Mouse (Mus musculus): ENCODE measurements at regions not wholly inside any gene's neighbourhood (a gene's known extent, or its start where the extent isn't known, plus 50 kb on each side); places are given as distances from the start of the nearest gene placed in this dataset.

- WGBS (ENCODE audit: insufficient replicate concordance): 30% methylated on average over 4 of the region's 4 CpGs
- H3K27ac ChIP-seq (ENCODE audit: low read depth): no peak overlapping the region
- no peak overlapping the region for H3K4me2 ChIP-seq (ENCODE audit: low read depth, low read length)
- H3K9me3 ChIP-seq (ENCODE audit: low read length): no peaks in the 10 kb centered on the region
- no peaks in the 10 kb centered on the region for H3K27me3 ChIP-seq (ENCODE audit: insufficient read depth, low read length)
- no peak for DNase-seq
- no peak overlapping the region for H3K4me3 ChIP-seq (ENCODE audit: low read depth, low read length)
- no peak for TF ChIP-seq CTCF (IDR thresholded peaks at IDR 0.05; ENCODE audit: low read depth)
- peak; percentile 33; the same call in 1 of the 2 replicates for TF ChIP-seq EP300 (IDR thresholded peaks at IDR 0.05; ENCODE audit: low read depth)
- no peak overlapping the region for H3K9ac ChIP-seq (replicated peaks)
- no peaks in the 10 kb centered on the region for H3K4me1 ChIP-seq (ENCODE audit: insufficient read depth)
- H3K36me3 ChIP-seq (replicated peaks; ENCODE audit: insufficient read depth, low read length): no peaks in the 10 kb centered on the region
- no peak for ATAC-seq
These were observed 1070.6 kb upstream of the Cited2 start for GRCm38 (mm10) chr10:16652450-16652849.

DNA sequence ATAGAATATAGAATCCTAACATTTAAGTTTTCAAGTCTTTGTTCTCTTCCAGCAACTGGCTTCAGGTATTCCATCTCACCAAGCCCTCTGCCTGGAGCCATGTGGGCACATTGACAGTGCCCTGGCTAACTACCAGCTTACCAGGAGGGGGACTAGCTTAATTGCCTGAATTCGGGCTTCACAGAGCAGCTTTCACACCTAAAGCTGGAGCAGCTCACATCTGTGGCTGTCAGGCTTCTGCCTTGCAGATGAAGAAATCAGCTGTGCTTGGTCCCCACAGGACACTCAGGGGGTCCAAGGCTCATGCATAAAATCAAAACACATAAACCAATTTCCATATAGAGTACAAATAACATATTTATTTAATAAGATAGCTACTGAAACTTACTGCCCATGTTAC, 1058.5 kb upstream of the Cited2 start:
- WGBS (ENCODE audit: insufficient replicate concordance): 54% methylated on average over 1 of the region's 1 CpGs
- TF ChIP-seq EP300 (IDR thresholded peaks at IDR 0.05; ENCODE audit: low read depth) (no peak), CTCF (IDR thresholded peaks at IDR 0.05; ENCODE audit: low read depth) (no peak)
- H3K27me3 ChIP-seq (ENCODE audit: insufficient read depth, low read length): no peaks in the 10 kb centered on the region
- no peak overlapping the region for H3K4me2 ChIP-seq (ENCODE audit: low read depth, low read length)
- no peaks in the 10 kb centered on the region for H3K36me3 ChIP-seq (replicated peaks; ENCODE audit: insufficient read depth, low read length)
- no peak overlapping the region for H3K9ac ChIP-seq (replicated peaks)
- no peak overlapping the region for H3K4me3 ChIP-seq (ENCODE audit: low read depth, low read length)
- ATAC-seq (no peak), DNase-seq (no peak)
- H3K4me1 ChIP-seq (ENCODE audit: insufficient read depth): no peaks in the 10 kb centered on the region
- H3K27ac ChIP-seq (ENCODE audit: low read depth): no peak overlapping the region
- no peaks in the 10 kb centered on the region for H3K9me3 ChIP-seq (ENCODE audit: low read length)

DNA sequence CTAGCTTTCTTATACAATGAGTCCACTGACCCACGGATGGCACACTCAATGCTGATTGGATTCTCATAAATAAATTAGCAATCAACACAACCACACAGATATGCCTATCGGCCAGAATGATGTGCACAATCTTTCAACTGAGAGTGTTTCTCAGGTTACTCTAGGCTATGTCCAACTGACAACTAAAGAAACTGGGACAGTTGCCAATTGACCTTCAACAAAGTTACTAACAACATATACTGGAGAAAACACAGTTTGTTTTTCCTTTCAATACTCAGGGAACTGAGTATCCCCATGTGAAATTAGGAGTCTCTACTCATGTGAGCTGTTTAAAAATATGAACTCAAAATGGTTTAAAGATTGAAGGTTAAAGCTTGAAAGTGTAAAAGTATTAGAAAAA, 1052.7 kb upstream of the Cited2 start:
- H3K9ac ChIP-seq (replicated peaks): no peak overlapping the region
- no peak overlapping the region for H3K27ac ChIP-seq (ENCODE audit: low read depth)
- H3K4me1 ChIP-seq (ENCODE audit: insufficient read depth): peaks cover 3% of the 10 kb centered on the region; the same call in 1 of the 2 replicates
- 58% methylated on average over 2 of the region's 2 CpGs for WGBS (ENCODE audit: insufficient replicate concordance)
- H3K4me2 ChIP-seq (ENCODE audit: low read depth, low read length): no peak overlapping the region
- H3K9me3 ChIP-seq (ENCODE audit: low read length): no peaks in the 10 kb centered on the region
- no peaks in the 10 kb centered on the region for H3K27me3 ChIP-seq (ENCODE audit: insufficient read depth, low read length)
- TF ChIP-seq EP300 (IDR thresholded peaks at IDR 0.05; ENCODE audit: low read depth) (no peak), CTCF (IDR thresholded peaks at IDR 0.05; ENCODE audit: low read depth) (no peak)
- no peak overlapping the region for H3K4me3 ChIP-seq (ENCODE audit: low read depth, low read length)
- ATAC-seq (no peak; the same call in 1 of the 2 replicates), DNase-seq (no peak)
- no peaks in the 10 kb centered on the region for H3K36me3 ChIP-seq (replicated peaks; ENCODE audit: insufficient read depth, low read length)

- H3K9me3 ChIP-seq (ENCODE audit: low read length): no peaks in the 10 kb centered on the region
- TF ChIP-seq EP300 (IDR thresholded peaks at IDR 0.05; ENCODE audit: low read depth): no peak
- no peak for TF ChIP-seq CTCF (IDR thresholded peaks at IDR 0.05; ENCODE audit: low read depth)
These were observed 1042.0 kb upstream of the Cited2 start for GRCm38 (mm10) chr10:16681001-16681400.

GRCm38 (mm10) chr10:16685352-16685751, 1037.7 kb upstream of the Cited2 start:
- DNase-seq: no peak
- no peak for TF ChIP-seq EP300 (IDR thresholded peaks at IDR 0.05; ENCODE audit: low read depth)
- TF ChIP-seq CTCF (IDR thresholded peaks at IDR 0.05; ENCODE audit: low read depth): no peak
- Histone ChIP-seq H3K36me3 (replicated peaks; ENCODE audit: insufficient read depth, low read length) (no peaks in the 10 kb centered on the region), H3K4me3 (ENCODE audit: low read depth, low read length) (no peak overlapping the region), H3K27me3 (ENCODE audit: insufficient read depth, low read length) (no peaks in the 10 kb centered on the region), H3K9me3 (ENCODE audit: low read length) (no peaks in the 10 kb centered on the region), H3K27ac (ENCODE audit: low read depth) (no peak overlapping the region), H3K4me1 (ENCODE audit: insufficient read depth) (no peaks in the 10 kb centered on the region), H3K4me2 (ENCODE audit: low read depth, low read length) (no peak overlapping the region), H3K9ac (replicated peaks) (no peak overlapping the region)
- WGBS (ENCODE audit: insufficient replicate concordance): 86% methylated on average over 1 of the region's 1 CpGs
- ATAC-seq: no peak

More at GRCm38 (mm10) chr10:16681001-16681400, 1042.0 kb upstream of the Cited2 start:
- H3K4me3 ChIP-seq (ENCODE audit: low read depth, low read length): no peak overlapping the region
- no peak overlapping the region for H3K9ac ChIP-seq (replicated peaks)
- H3K4me2 ChIP-seq (ENCODE audit: low read depth, low read length): no peak overlapping the region
- no peaks in the 10 kb centered on the region for H3K4me1 ChIP-seq (ENCODE audit: insufficient read depth)
- no peak for DNase-seq
- WGBS (ENCODE audit: insufficient replicate concordance): 76% methylated on average over 3 of the region's 3 CpGs
- H3K36me3 ChIP-seq (replicated peaks; ENCODE audit: insufficient read depth, low read length): no peaks in the 10 kb centered on the region
- ATAC-seq: no peak
- H3K27ac ChIP-seq (ENCODE audit: low read depth): no peak overlapping the region
- H3K27me3 ChIP-seq (ENCODE audit: insufficient read depth, low read length): no peaks in the 10 kb centered on the region

GRCm38 (mm10) chr10:16706976-16707375, 1016.0 kb upstream of the Cited2 start:
- H3K36me3 ChIP-seq (replicated peaks; ENCODE audit: insufficient read depth, low read length): no peaks in the 10 kb centered on the region
- no peak overlapping the region for H3K9ac ChIP-seq (replicated peaks)
- H3K4me2 ChIP-seq (ENCODE audit: low read depth, low read length): no peak overlapping the region
- no peaks in the 10 kb centered on the region for H3K9me3 ChIP-seq (ENCODE audit: low read length)
- ATAC-seq (no peak), DNase-seq (no peak)
- no peaks in the 10 kb centered on the region for H3K27me3 ChIP-seq (ENCODE audit: insufficient read depth, low read length)
- no peak overlapping the region for H3K27ac ChIP-seq (ENCODE audit: low read depth)
- H3K4me3 ChIP-seq (ENCODE audit: low read depth, low read length): no peak overlapping the region
- TF ChIP-seq EP300 (IDR thresholded peaks at IDR 0.05; ENCODE audit: low read depth) (no peak), CTCF (IDR thresholded peaks at IDR 0.05; ENCODE audit: low read depth) (no peak)
- 78% methylated on average over 2 of the region's 2 CpGs for WGBS (ENCODE audit: insufficient replicate concordance)
- H3K4me1 ChIP-seq (ENCODE audit: insufficient read depth): no peaks in the 10 kb centered on the region

GRCm38 (mm10) chr10:16713143-16713542, 1009.9 kb upstream of the Cited2 start:
- no peak for TF ChIP-seq CTCF (IDR thresholded peaks at IDR 0.05; ENCODE audit: low read depth)
- no peak for TF ChIP-seq EP300 (IDR thresholded peaks at IDR 0.05; ENCODE audit: low read depth)
- no peak overlapping the region for H3K4me2 ChIP-seq (ENCODE audit: low read depth, low read length)
- H3K9ac ChIP-seq (replicated peaks): no peak overlapping the region
- no peak overlapping the region for H3K4me3 ChIP-seq (ENCODE audit: low read depth, low read length)
- no peaks in the 10 kb centered on the region for H3K4me1 ChIP-seq (ENCODE audit: insufficient read depth)
- no peak for ATAC-seq
- no peak for DNase-seq
- 73% methylated on average over 3 of the region's 3 CpGs for WGBS (ENCODE audit: insufficient replicate concordance)
- H3K9me3 ChIP-seq (ENCODE audit: low read length): no peaks in the 10 kb centered on the region
- no peaks in the 10 kb centered on the region for H3K27me3 ChIP-seq (ENCODE audit: insufficient read depth, low read length)
- H3K27ac ChIP-seq (ENCODE audit: low read depth): no peak overlapping the region
- H3K36me3 ChIP-seq (replicated peaks; ENCODE audit: insufficient read depth, low read length): no peaks in the 10 kb centered on the region

Measured in liver, postnatal 0 days (tissue).